Mouse (Mus musculus) midbrain, embryonic 10.5 days (tissue): ENCODE data around the gene Gse1. TPM values are rescaled to one million over a fixed set of nuclear protein-coding genes. Genes with fewer than 3 reads are reported as not detected.

Source experiments
- DNase-seq: peaks from one replicate; pipeline ENCODE4 v3.0.0-alpha.2; 2017; ENCODE audit warnings: low spot score
- H3K27ac ChIP-seq: fragments of 300-500 bp; sonication (generic); replicated peaks from 2 replicates; pipeline ENCODE4 v1.5.1; 2016; ENCODE audit warnings: mild to moderate bottlenecking
- H3K27me3 ChIP-seq: fragments of 300-500 bp; sonication (generic); 2 replicates; pipeline ENCODE4 v1.6.1; 2016; ENCODE audit warnings: low read depth, mild to moderate bottlenecking; ENCODE audit not compliant: poor library complexity, severe bottlenecking
- H3K36me3 ChIP-seq: fragments of 300-500 bp; sonication (generic); 2 replicates; pipeline ENCODE4 v1.6.1; 2016; ENCODE audit warnings: mild to moderate bottlenecking, moderate library complexity
- H3K4me1 ChIP-seq: fragments of 300-500 bp; sonication (generic); 2 replicates; pipeline ENCODE4 v1.6.1; 2016
- H3K4me3 ChIP-seq: fragments of 300-500 bp; sonication (generic); 2 replicates; pipeline ENCODE4 v1.5.1; 2016; ENCODE audit warnings: mild to moderate bottlenecking, moderate library complexity
- H3K9me3 ChIP-seq: fragments of 300-500 bp; sonication (generic); replicated peaks from 2 replicates; pipeline ENCODE4 v1.6.1; 2016; ENCODE audit warnings: mild to moderate bottlenecking
- WGBS: fragments of 180-500 bp; shearing (Covaris S2); methylation state at CpG from one replicate; pipeline ENCODE4 v1.1.7; 2016; 5-methylcytosine and 5-hydroxymethylcytosine counted together
- polyA plus RNA-seq: library from polyadenylated mRNA; unstranded; fragments of >200 nt; fragmentation: Nextera tagmentation; extraction: Ambion mirVana; gene quantifications from 2 replicates; pipeline ENCODE4 v1.2.1, GENCODE M21; 2016

Gse1 gene
- polyA plus RNA-seq, 1 experiment from 2014 or later, result 12.7 TPM

- H3K27ac ChIP-seq, result peak overlapping the region; percentile 88
- DNase-seq, result no peak
- H3K4me3 ChIP-seq, result peak overlapping the region; percentile 75
- H3K27me3 ChIP-seq, result peaks cover 65% of the 10 kb centered on the region
- peaks cover 87% of the 10 kb centered on the region for H3K4me1 ChIP-seq
- 31% methylated on average over 18 of the region's 18 CpGs for WGBS
- no peaks in the 10 kb centered on the region for H3K9me3 ChIP-seq
- peaks cover 13% of the 10 kb centered on the region for H3K36me3 ChIP-seq
Observed at GRCm38 (mm10) chr8:120230715-120231614, 2.7 kb downstream of the Gse1 start.

GRCm38 (mm10) chr8:120231870-120232269 lies 3.6 kb downstream of the Gse1 start:
- Histone ChIP-seq H3K36me3 (peaks cover 22% of the 10 kb centered on the region), H3K4me3 (peak overlapping the region; percentile 75), H3K27me3 (peaks cover 60% of the 10 kb centered on the region), H3K4me1 (peaks cover 78% of the 10 kb centered on the region), H3K9me3 (no peaks in the 10 kb centered on the region), H3K27ac (peak overlapping the region; percentile 56)
- no peak for DNase-seq
- WGBS, result 76% methylated on average over 3 of the region's 3 CpGs

GRCm38 (mm10) chr8:120232398-120232797 lies 4.1 kb downstream of the Gse1 start:
- H3K27ac ChIP-seq, result peak overlapping the region; percentile 56
- peaks cover 73% of the 10 kb centered on the region for H3K4me1 ChIP-seq
- peak overlapping the region; percentile 75 for H3K4me3 ChIP-seq
- peaks cover 55% of the 10 kb centered on the region for H3K27me3 ChIP-seq
- no peak for DNase-seq
- 54% methylated on average over 4 of the region's 4 CpGs for WGBS
- no peaks in the 10 kb centered on the region for H3K9me3 ChIP-seq
- peaks cover 26% of the 10 kb centered on the region for H3K36me3 ChIP-seq

GRCm38 (mm10) chr8:120232913-120233312 lies 4.7 kb downstream of the Gse1 start:
- H3K4me1 ChIP-seq, result peaks cover 68% of the 10 kb centered on the region
- peak overlapping the region; percentile 75 for H3K4me3 ChIP-seq
- 41% methylated on average over 13 of the region's 13 CpGs for WGBS
- DNase-seq, result no peak
- H3K27me3 ChIP-seq, result peaks cover 51% of the 10 kb centered on the region
- peaks cover 31% of the 10 kb centered on the region for H3K36me3 ChIP-seq
- H3K27ac ChIP-seq, result peak overlapping the region; percentile 75
- peaks cover 3% of the 10 kb centered on the region; the same call in 1 of the 2 replicates for H3K9me3 ChIP-seq

GRCm38 (mm10) chr8:120234457-120234856 lies 6.2 kb downstream of the Gse1 start:
- DNase-seq, result no peak
- Histone ChIP-seq H3K27me3 (peaks cover 45% of the 10 kb centered on the region), H3K27ac (peak overlapping the region; percentile 55; the same call in 1 of the 2 replicates), H3K9me3 (peaks cover 10% of the 10 kb centered on the region; the same call in 1 of the 2 replicates), H3K4me3 (0 out of 2 replicates have a peak overlapping the region, but pooled peaks have one; percentile 75), H3K36me3 (peaks cover 46% of the 10 kb centered on the region), H3K4me1 (peaks cover 57% of the 10 kb centered on the region)
- 86% methylated on average over 12 of the region's 12 CpGs for WGBS

GRCm38 (mm10) chr8:120234866-120235265 lies 6.6 kb downstream of the Gse1 start:
- Histone ChIP-seq H3K27me3 (peaks cover 41% of the 10 kb centered on the region), H3K36me3 (peaks cover 46% of the 10 kb centered on the region), H3K9me3 (peaks cover 10% of the 10 kb centered on the region; the same call in 1 of the 2 replicates), H3K4me3 (no peak overlapping the region), H3K4me1 (peaks cover 52% of the 10 kb centered on the region), H3K27ac (no peak overlapping the region)
- 86% methylated on average over 8 of the region's 8 CpGs for WGBS
- no peak for DNase-seq

GRCm38 (mm10) chr8:120243222-120243621 lies 15.0 kb downstream of the Gse1 start:
- no peak overlapping the region for H3K4me3 ChIP-seq
- H3K4me1 ChIP-seq, result no peaks in the 10 kb centered on the region
- H3K9me3 ChIP-seq, result peaks cover 14% of the 10 kb centered on the region; the same call in 1 of the 2 replicates
- peaks cover 43% of the 10 kb centered on the region for H3K36me3 ChIP-seq
- WGBS, result 96% methylated on average over 4 of the region's 4 CpGs
- H3K27me3 ChIP-seq, result no peaks in the 10 kb centered on the region
- no peak overlapping the region for H3K27ac ChIP-seq
- no peak for DNase-seq

GRCm38 (mm10) chr8:120243916-120244451 lies 15.7 kb downstream of the Gse1 start:
- no peak overlapping the region for H3K27ac ChIP-seq
- peaks cover 11% of the 10 kb centered on the region; the same call in 1 of the 2 replicates for H3K9me3 ChIP-seq
- peaks cover 35% of the 10 kb centered on the region for H3K36me3 ChIP-seq
- no peak overlapping the region for H3K4me3 ChIP-seq
- H3K27me3 ChIP-seq, result no peaks in the 10 kb centered on the region
- 90% methylated on average over 5 of the region's 5 CpGs for WGBS
- DNase-seq, result no peak
- no peaks in the 10 kb centered on the region for H3K4me1 ChIP-seq

GRCm38 (mm10) chr8:120244553-120244952 lies 16.3 kb downstream of the Gse1 start:
- Histone ChIP-seq H3K27me3 (no peaks in the 10 kb centered on the region), H3K9me3 (peaks cover 11% of the 10 kb centered on the region; the same call in 1 of the 2 replicates), H3K4me1 (peaks cover 2% of the 10 kb centered on the region), H3K4me3 (no peak overlapping the region), H3K27ac (no peak overlapping the region), H3K36me3 (peaks cover 32% of the 10 kb centered on the region)
- no peak for DNase-seq
- 88% methylated on average over 10 of the region's 10 CpGs for WGBS

GRCm38 (mm10) chr8:120247618-120248017 lies 19.4 kb downstream of the Gse1 start:
- peaks cover 21% of the 10 kb centered on the region for H3K36me3 ChIP-seq
- no peak overlapping the region for H3K4me3 ChIP-seq
- no peaks in the 10 kb centered on the region for H3K27me3 ChIP-seq
- peaks cover 11% of the 10 kb centered on the region; the same call in 1 of the 2 replicates for H3K9me3 ChIP-seq
- no peak for DNase-seq
- WGBS, result 86% methylated on average over 5 of the region's 5 CpGs
- peaks cover 29% of the 10 kb centered on the region for H3K4me1 ChIP-seq
- H3K27ac ChIP-seq, result no peak overlapping the region

GRCm38 (mm10) chr8:120248031-120248430 lies 19.8 kb downstream of the Gse1 start:
- H3K4me1 ChIP-seq, result peaks cover 32% of the 10 kb centered on the region
- 89% methylated on average over 7 of the region's 7 CpGs for WGBS
- H3K36me3 ChIP-seq, result peaks cover 21% of the 10 kb centered on the region

GRCm38 (mm10) chr8:120248451-120248850 lies 20.2 kb downstream of the Gse1 start:
- WGBS, result 94% methylated on average over 4 of the region's 4 CpGs
- H3K9me3 ChIP-seq, result peaks cover 11% of the 10 kb centered on the region; the same call in 1 of the 2 replicates
- no peak overlapping the region for H3K27ac ChIP-seq
- DNase-seq, result no peak
- peaks cover 32% of the 10 kb centered on the region for H3K4me1 ChIP-seq
- H3K4me3 ChIP-seq, result no peak overlapping the region
- no peaks in the 10 kb centered on the region for H3K27me3 ChIP-seq
- peaks cover 21% of the 10 kb centered on the region for H3K36me3 ChIP-seq

More at GRCm38 (mm10) chr8:120248031-120248430, 19.8 kb downstream of the Gse1 start:
- Histone ChIP-seq H3K4me3 (no peak overlapping the region), H3K27ac (no peak overlapping the region), H3K9me3 (peaks cover 11% of the 10 kb centered on the region; the same call in 1 of the 2 replicates), H3K27me3 (no peaks in the 10 kb centered on the region)
- DNase-seq, result no peak
